Mouse (Mus musculus): ENCODE data around the gene Hacd1. TPM values are rescaled to one million over a fixed set of nuclear protein-coding genes. Genes with fewer than 3 reads are reported as not detected.

Hacd1 gene
- polyA plus RNA-seq, 1 experiment from 2014 or later, result 106 TPM

- Histone ChIP-seq H3K4me2 (replicated peaks; ENCODE audit: low read depth, low read length) (no peak overlapping the region), H3K9ac (replicated peaks; ENCODE audit: low read depth) (no peak overlapping the region), H3K27ac (ENCODE audit: low read length) (no peak overlapping the region), H3K4me3 (ENCODE audit: low read depth, low read length) (no peak overlapping the region), H3K27me3 (replicated peaks; ENCODE audit: insufficient read depth, low read length) (no peaks in the 10 kb centered on the region), H3K36me3 (ENCODE audit: insufficient read depth, low read length) (no peaks in the 10 kb centered on the region), H3K9me3 (ENCODE audit: low read length) (no peaks in the 10 kb centered on the region), H3K4me1 (ENCODE audit: insufficient read depth, low read depth, low read length) (no peaks in the 10 kb centered on the region)
- TF ChIP-seq CTCF (IDR thresholded peaks at IDR 0.05), result no peak
- no peak for TF ChIP-seq EP300 (IDR thresholded peaks at IDR 0.05)
- ATAC-seq (no peak), DNase-seq (ENCODE audit: low spot score) (no peak)
- 55% methylated on average over 2 of the region's 2 CpGs for WGBS
Observed at GRCm38 (mm10) chr2:13816645-13817044, 239.3 kb downstream of the Hacd1 start.

DNA sequence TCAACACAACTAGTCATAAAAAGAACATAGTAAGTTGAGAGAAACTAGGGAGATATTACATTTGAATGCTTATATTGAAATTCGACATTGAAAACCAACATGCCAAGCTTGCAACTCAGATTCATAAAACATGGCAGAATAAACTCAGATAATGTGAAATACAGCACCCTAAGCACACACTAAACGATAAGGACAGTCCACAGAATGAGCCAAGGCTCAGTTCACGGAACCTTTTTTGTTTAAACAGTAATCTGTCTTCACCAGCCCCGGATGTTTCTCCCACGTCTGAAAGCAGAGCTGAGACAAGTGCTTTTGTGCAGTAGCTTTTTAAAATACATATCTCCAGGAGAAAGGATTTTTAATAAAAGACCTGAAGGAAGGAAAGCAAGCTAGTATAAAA, 247.3 kb downstream of the Hacd1 start:
- no peak overlapping the region for H3K9ac ChIP-seq (replicated peaks; ENCODE audit: low read depth)
- no peaks in the 10 kb centered on the region for H3K36me3 ChIP-seq (ENCODE audit: insufficient read depth, low read length)
- no peak for DNase-seq (ENCODE audit: low spot score)
- no peaks in the 10 kb centered on the region for H3K9me3 ChIP-seq (ENCODE audit: low read length)
- H3K4me3 ChIP-seq (ENCODE audit: low read depth, low read length), result no peak overlapping the region
- TF ChIP-seq EP300 (IDR thresholded peaks at IDR 0.05), result no peak
- no peak for TF ChIP-seq CTCF (IDR thresholded peaks at IDR 0.05)
- H3K27me3 ChIP-seq (replicated peaks; ENCODE audit: insufficient read depth, low read length), result no peaks in the 10 kb centered on the region
- H3K27ac ChIP-seq (ENCODE audit: low read length), result no peak overlapping the region
- no peak overlapping the region for H3K4me2 ChIP-seq (replicated peaks; ENCODE audit: low read depth, low read length)
- no peak for ATAC-seq
- H3K4me1 ChIP-seq (ENCODE audit: insufficient read depth, low read depth, low read length), result no peaks in the 10 kb centered on the region
- WGBS, result 16% methylated on average over 5 of the region's 5 CpGs

DNA sequence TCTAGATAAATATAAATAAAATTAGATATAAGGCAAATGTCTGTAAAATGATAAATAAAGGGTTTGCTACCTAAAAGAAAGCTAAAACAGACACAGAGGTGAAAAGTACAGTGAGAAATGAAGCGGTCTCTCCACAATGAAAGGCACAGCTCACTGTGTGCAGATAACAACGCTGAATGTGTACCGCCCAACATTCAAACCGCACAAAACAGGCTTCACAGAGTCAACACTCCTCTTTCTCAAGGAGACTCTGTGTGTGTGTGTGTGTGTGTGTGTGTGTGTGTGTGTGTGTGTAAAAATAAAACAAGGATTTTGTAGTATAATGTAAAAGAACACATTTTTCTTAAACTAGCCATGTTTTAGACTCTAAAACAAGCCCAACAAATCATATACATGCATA, 247.9 kb downstream of the Hacd1 start:
- H3K9ac ChIP-seq (replicated peaks; ENCODE audit: low read depth), result no peak overlapping the region
- H3K27ac ChIP-seq (ENCODE audit: low read length), result no peak overlapping the region
- TF ChIP-seq EP300 (IDR thresholded peaks at IDR 0.05) (no peak), CTCF (IDR thresholded peaks at IDR 0.05) (no peak)
- WGBS, result 35% methylated on average over 4 of the region's 4 CpGs
- DNase-seq (ENCODE audit: low spot score) (no peak), ATAC-seq (no peak)
- no peaks in the 10 kb centered on the region for H3K9me3 ChIP-seq (ENCODE audit: low read length)
- no peaks in the 10 kb centered on the region for H3K27me3 ChIP-seq (replicated peaks; ENCODE audit: insufficient read depth, low read length)
- H3K4me1 ChIP-seq (ENCODE audit: insufficient read depth, low read depth, low read length), result no peaks in the 10 kb centered on the region
- no peak overlapping the region for H3K4me3 ChIP-seq (ENCODE audit: low read depth, low read length)
- H3K36me3 ChIP-seq (ENCODE audit: insufficient read depth, low read length), result no peaks in the 10 kb centered on the region
- H3K4me2 ChIP-seq (replicated peaks; ENCODE audit: low read depth, low read length), result no peak overlapping the region

DNA sequence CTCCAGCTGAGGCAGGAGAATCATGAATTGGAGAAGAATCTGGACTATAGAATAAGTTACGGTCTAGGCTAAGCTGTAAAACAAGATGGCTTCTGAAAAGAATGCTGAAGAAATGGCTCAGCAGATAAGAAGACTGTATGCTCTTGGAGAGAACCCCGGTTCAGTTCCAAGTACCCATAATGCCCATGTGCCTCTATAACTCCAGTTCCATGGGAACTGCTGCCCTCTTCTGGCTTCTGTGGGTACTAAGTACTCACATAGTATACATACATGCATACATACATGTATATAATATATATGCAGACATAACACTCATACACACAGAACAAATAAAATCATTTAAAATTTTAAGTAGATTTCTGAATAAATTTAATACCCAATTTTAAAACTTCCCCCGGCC, 249.8 kb downstream of the Hacd1 start:
- Histone ChIP-seq H3K27me3 (replicated peaks; ENCODE audit: insufficient read depth, low read length) (no peaks in the 10 kb centered on the region), H3K36me3 (ENCODE audit: insufficient read depth, low read length) (no peaks in the 10 kb centered on the region), H3K9me3 (ENCODE audit: low read length) (no peaks in the 10 kb centered on the region), H3K9ac (replicated peaks; ENCODE audit: low read depth) (no peak overlapping the region), H3K27ac (ENCODE audit: low read length) (no peak overlapping the region), H3K4me3 (ENCODE audit: low read depth, low read length) (no peak overlapping the region), H3K4me2 (replicated peaks; ENCODE audit: low read depth, low read length) (no peak overlapping the region), H3K4me1 (ENCODE audit: insufficient read depth, low read depth, low read length) (no peaks in the 10 kb centered on the region)
- ATAC-seq, result no peak
- WGBS, result 96% methylated on average over 3 of the region's 3 CpGs
- TF ChIP-seq EP300 (IDR thresholded peaks at IDR 0.05) (no peak), CTCF (IDR thresholded peaks at IDR 0.05) (0 out of 2 replicates have a peak, but pooled peaks have one; percentile 4)
- no peak for DNase-seq (ENCODE audit: low spot score)

GRCm38 (mm10) chr2:13800639-13801038, 255.3 kb downstream of the Hacd1 start:
- no peak for TF ChIP-seq EP300 (IDR thresholded peaks at IDR 0.05)
- TF ChIP-seq CTCF (IDR thresholded peaks at IDR 0.05), result no peak
- ATAC-seq (no peak), DNase-seq (ENCODE audit: low spot score) (no peak)
- Histone ChIP-seq H3K4me3 (ENCODE audit: low read depth, low read length) (no peak overlapping the region), H3K36me3 (ENCODE audit: insufficient read depth, low read length) (no peaks in the 10 kb centered on the region), H3K27me3 (replicated peaks; ENCODE audit: insufficient read depth, low read length) (no peaks in the 10 kb centered on the region), H3K4me2 (replicated peaks; ENCODE audit: low read depth, low read length) (no peak overlapping the region), H3K9ac (replicated peaks; ENCODE audit: low read depth) (no peak overlapping the region), H3K27ac (ENCODE audit: low read length) (no peak overlapping the region), H3K9me3 (ENCODE audit: low read length) (no peaks in the 10 kb centered on the region), H3K4me1 (ENCODE audit: insufficient read depth, low read depth, low read length) (no peaks in the 10 kb centered on the region)
- 73% methylated on average over 2 of the region's 2 CpGs for WGBS

Other genes with a start within 250 kb of the Hacd1 start
- gene Stam, start 18.0 kb upstream of the Hacd1 start, polyA plus RNA-seq (2015; fragmentation: Nextera tagmentation; extraction: Ambion mirVana), result 46.7 and 51.8 TPM in 2 replicates
- gene Tmem236, start 118.4 kb upstream of the Hacd1 start, polyA plus RNA-seq (2015; fragmentation: Nextera tagmentation; extraction: Ambion mirVana), result 0.07 TPM in 1 of 2 replicates, not detected in the other
- gene Mrc1, start 173.3 kb upstream of the Hacd1 start, polyA plus RNA-seq (2015; fragmentation: Nextera tagmentation; extraction: Ambion mirVana), result 8.2 and 8.7 TPM in 2 replicates